Mouse (Mus musculus) layer of hippocampus, adult 9-11 months (tissue): ENCODE results near the gene Bspry.

Source experiments
- DNase-seq: peaks from one replicate; pipeline ENCODE4 v3.0.0; 2022

The Bspry gene

DNA sequence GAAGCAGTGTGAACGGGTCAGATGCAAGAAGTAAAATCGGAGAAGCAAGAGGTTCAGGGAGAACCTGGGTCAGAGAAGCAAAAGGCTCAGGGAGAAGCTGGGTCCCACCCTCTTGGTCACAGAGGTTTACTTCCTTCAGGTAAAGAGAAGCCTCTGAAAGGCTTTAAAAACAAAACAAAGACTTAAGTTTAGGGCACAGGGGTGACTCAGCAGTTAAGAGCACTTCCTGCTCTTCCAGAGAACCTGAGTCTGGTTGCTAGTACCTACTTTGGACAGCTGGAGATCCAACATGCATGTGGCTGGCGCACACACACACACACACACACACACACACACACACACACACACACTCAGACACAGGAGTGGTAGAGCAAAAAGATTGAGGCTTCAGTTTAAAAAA lies 5.1 kb downstream of the Bspry start:
- DNase-seq, result no peak

GRCm38 (mm10) chr4:62485450-62486161 lies 5.8 kb downstream of the Bspry start:
- DNase-seq, result no peak

DNA sequence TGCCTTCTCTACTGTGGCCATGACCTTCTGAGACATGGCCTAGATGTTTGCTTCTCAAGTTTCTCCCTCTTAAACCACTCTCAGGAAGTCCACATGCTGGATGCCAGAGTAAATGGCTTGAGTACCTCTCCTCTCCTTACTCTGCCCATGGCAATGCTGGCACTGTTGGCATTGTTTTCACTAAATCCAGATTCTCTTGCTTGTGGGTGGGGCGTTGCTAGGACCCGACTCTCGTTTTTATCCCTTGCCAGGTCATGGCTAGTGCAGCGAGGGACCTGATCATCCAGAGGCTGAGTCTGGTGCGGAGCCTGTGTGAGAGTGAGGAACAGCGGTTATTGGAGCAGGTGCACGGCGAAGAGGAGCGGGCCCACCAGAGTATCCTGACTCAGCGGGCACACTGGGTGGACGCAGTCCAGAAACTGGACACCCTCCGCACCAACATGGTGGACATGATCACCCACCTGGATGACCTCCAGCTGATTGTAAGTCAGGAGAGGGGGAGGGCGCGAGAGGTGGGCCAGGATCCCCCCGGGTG lies 6.4 kb downstream of the Bspry start:
- DNase-seq, result no peak

- DNase-seq, result no peak
Measured at GRCm38 (mm10) chr4:62487172-62487571, 7.3 kb downstream of the Bspry start.

DNA sequence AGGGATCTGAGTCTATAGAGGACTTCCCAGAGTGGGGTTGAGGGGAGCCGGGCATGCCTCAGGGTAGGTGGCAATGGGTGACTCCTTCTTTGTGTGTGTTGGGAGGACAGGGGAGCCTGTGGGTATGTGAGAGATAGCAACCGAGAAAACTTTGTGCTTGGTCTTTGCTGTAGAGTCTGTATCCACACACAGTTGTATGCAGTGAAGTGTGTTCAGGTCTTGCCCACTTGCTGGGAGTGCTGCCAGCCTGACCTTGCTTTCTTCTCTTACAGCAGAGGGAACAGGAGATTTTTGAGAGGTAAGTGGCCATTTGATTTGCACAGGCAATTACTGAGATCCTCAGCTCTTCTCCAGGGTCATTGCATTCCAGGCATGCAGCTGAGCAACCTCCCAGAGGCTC lies 8.1 kb downstream of the Bspry start:
- DNase-seq, result no peak

DNA sequence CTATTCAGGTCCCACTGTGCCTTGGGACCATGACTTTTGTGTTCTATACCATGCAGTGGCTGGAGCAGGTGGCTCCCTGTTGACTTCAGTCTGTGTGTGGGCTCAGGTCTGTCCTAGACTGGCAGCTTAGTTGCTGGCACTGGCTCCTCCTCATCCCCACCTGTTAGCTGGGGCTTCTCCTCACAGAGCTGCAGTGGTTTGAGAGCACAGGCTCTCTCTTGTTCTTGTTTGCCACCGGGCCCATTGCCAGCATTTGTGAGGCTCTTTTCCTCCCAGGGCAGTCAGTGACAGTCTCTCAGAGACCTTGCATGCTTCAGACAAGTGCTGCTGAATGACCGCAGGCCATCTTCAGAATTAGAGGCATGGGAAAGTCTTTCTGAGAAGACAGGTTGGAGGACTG lies 12.8 kb downstream of the Bspry start:
- peak; percentile 60 for DNase-seq

DNA sequence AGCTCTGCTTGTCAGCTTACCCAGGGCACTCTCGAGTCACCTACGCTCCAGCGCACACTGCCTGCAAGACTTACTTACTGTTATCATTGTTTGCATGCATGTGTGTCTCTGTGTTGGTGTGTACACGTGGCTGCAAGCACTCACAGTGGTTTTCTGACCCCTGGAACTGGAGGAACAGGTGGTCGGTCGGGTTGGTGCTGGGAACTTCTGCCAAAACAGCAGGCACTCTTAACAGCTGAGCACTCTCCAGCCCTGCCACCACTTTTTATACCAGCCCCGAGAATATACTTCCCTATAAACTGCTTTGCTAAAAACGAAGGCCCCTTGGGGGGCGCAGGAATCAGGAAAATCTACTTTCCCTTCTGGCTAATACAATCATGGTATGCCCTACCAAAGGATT lies 14.4 kb downstream of the Bspry start:
- DNase-seq, result no peak

- DNase-seq, result no peak
Measured at GRCm38 (mm10) chr4:62495946-62496345, 16.1 kb downstream of the Bspry start.

- peak; percentile 65 for DNase-seq
Measured at GRCm38 (mm10) chr4:62496815-62497214, 17.0 kb downstream of the Bspry start.

DNA sequence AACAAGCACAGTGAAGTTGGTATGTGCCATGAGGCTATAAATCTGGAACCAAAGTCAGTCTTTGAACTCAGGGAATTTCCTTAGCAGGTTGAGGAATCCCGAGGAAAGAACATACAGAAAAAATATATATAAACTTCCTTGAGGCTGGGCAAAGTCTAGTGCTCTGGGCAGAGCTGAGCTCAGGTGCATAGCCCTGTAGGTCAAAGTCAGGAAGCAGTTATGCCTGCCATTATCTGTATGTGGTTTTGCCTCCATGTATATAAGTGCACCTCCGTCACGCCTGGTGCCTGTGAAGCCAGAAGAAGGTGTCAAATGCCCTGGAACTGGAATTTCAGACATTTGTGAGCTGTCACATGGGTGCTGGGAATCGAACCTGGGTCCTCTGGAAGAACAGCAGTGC lies 20.9 kb downstream of the Bspry start:
- no peak for DNase-seq

DNA sequence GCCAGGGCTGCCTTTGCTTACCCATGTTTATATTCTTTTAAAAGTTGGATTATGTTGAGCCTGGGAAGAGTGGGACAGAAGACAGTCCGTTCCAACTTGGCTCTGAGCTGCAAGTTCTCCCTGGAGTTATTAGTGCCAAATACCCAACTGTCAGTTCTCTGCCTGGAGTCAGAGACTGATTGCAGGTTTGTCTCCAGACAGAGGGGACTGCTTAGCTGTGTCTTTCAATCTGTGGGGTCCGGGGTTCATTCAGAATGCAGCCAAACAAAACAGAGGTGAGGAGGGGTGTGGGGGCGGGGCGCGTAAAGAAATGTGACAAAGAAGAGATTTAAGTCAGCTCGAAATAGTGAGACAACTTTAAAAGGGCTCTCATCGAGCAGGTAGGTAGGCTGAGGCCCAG lies 21.7 kb downstream of the Bspry start:
- DNase-seq, result no peak

DNA sequence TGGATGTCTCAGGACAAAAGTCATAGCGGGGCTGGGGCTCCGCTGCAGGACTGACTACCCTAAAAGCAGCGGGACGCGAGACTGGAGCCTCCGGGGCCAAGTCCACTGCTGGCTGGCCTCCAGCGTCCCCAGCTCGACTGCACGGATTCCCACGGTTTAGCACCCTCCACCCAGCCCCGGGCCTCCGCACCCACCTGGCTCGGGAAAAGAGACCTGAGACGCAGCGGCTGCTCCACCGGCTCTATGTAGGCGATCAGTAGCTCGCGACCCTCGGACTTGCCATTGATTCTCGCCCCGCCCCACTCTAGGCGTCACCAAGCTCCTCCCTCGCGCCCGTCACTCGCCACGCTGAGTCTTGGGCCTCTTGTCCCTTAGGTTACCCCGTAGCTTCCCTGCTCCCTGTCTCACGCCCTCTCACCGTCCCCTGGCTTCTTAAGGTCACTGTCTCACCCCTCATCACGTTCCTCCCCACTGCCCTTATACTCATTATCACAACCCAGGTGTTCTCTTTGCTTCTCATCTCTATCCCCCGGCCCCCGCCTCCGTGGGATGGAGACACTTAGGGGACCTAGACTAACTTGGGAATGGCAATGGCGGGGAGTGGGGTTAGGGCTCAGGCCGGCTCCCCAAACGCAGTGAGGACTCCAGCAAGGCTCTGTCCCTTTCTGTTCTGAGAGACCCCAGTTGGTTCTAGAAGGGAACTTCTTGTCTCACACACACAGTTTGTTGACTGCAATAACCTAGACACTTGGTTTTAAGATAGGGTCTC lies 22.3 kb downstream of the Bspry start:
- peak; percentile 92 for DNase-seq

DNA sequence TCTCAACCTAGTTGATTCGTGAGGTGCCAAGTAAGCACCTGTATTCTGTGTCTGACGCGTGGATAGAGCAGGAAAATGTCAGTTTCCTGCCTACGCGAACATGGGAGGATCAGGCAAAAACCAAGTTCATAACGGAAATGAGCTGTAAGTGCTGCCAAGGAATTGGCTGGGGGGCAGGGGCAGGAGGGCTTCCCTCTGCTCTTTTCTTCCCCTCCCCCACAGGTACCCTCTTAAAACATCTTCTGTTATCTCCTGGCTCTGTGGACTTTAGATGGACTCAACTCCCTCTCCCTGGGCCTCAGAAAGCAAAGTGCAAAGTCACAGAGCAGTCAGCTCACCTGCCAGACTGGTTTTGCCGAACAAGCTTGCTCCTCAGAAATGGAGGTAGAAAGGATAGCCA lies 23.1 kb downstream of the Bspry start:
- no peak for DNase-seq

DNA sequence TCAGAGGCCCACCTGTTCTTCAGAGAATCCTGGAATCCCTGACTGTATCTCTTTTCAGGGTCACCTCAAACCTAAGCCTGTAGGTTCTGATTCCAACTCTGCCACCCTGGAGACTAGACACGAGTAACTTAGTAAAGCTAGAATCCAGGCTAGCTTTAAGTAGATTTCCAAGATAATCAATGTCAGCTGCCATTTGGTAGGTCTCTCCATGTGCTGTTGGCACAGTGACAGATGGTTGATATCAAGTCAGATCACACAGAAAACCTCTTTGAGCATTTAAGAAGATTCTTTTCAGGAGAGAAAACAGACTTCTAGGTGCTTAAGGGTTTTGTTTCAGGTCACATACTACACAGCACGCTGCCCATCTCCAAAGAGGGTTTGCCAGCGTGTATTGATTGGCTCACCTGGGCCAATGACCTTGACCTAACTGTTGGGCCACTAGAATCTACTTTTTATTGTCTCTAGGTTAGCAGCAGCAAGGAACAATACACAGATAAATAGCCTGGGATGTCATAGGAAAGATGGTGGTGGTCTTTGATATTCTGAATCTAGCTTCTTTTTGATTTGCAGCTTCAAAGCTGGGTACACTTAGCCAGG lies 23.6 kb downstream of the Bspry start, which contains the start of gene Hdhd3:
Gene Hdhd3, minus strand, starts transcription at position 94 of the 597 bp plus-strand sequence.
- no peak for DNase-seq

DNA sequence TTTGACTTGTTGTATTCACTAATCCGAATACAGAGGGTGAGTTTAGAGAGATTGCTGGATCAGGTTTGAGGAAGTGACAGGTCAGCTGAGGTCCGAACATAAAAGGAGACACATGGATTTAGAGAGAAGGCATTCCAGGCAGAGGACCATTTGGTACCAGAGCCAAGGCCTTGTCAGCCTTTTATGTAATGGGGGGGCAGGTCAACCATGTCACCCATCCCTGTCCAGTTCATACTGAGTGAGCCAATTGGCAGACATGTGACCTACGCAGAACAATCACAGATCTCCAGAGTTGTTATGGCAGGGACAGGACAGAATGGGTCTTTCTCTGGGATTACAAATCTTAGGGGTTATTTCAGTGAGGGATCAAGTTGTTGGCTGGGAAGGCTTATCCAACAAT lies 26.1 kb downstream of the Bspry start:
- no peak for DNase-seq

- DNase-seq, result no peak
Measured at GRCm38 (mm10) chr4:62506798-62507197, 26.9 kb downstream of the Bspry start.

DNA sequence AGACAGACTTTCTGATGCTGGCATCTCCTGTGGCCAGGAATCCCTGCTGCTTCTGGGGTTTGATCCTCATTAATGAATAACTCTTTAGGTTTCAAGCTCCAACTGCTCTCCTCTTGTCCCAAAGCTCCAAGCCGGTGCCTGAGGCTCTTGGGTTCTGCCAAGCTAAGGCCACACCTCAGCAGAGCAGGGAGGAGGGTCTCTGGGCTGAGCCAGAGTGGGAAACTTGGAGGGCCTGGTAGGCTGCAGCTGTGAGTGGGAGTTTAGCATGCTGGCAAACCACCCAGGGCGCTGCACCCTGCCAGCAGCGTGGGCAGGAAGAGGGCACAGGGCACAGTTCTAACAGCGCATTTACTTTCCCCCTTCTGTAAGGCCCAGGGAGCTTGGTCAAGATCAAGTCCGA lies 29.0 kb downstream of the Bspry start:
- DNase-seq, result no peak

DNA sequence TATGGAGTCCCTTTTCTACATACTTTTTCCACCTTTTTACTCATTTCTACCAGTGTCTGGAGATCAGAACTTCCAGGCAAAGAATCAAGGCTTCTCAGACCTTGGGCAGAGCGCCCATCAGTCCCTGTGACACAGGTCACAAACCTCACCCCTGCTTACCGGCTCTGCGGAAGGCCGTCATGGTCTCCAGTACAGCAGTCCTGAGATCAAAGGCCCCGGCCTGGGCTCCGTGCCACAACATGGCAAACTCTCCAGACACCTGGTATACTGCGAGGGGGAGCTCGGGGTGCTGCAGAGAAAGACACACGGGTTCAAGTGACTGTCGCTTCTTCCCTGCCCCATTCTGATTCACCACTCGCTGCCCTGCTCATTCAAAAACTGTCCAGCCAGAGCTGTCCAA lies 30.1 kb downstream of the Bspry start:
- DNase-seq, result no peak

- no peak for DNase-seq
Measured at GRCm38 (mm10) chr4:62513998-62514506, 34.2 kb downstream of the Bspry start.

DNA sequence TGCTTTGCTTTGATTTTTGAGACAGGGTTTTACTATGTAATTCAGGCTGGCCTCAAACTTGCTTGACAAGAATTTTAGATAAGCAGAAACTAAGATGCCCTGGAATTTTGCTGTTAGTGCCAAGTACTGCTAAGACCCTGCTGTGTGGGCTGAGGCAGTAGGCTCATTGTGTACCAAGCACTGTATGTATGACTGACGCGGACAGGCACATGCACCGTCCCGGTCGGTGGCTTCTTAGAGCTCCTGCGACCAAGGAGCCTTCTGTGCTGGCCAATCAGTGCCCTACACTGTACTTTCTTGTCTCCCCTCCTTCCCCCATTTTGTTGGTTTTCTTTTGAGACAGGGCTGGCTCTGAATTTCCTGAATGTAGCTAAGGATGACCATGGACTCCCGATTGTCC lies 35.1 kb downstream of the Bspry start:
- DNase-seq, result no peak

- no peak for DNase-seq
Measured at GRCm38 (mm10) chr4:62515490-62515889, 35.6 kb downstream of the Bspry start.

DNA sequence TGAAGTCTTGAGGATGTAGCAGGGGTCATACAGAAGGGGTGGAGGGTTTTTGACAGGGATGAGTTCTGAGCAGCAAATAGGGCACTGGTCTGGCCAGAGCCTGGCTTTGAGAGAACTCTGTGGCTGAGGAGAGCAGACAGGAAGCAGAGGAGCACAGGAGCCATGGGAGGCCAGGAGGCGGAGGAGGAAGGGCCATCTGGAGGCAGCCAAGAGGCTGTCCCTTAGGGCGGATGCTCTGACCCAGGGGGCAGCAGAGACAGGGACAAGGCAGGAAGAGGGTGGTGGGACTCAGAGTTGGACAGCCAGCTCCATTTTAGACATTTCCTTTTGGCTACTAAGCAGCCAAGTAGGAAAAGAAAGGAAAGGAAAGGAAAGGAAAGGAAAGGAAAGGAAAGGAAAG lies 36.2 kb downstream of the Bspry start:
- DNase-seq, result no peak

DNA sequence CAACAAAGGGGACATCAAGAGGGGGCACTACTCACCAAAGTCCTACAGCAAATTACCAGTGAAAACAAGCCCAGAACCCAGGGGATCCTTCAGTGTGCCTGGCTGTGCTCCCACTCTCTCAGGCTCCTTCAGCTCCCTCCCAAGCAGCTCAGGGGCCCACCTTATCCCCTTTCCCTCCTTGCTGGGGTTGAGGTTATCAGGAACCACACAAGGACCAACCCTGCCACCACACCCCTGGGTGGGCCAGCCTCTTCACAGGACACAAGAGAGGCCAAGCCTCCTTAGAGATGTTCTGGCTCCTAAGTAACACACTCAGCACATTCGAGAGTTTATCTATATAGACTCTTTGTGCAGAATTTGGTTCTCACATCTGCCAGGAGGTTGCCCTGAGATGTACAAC lies 36.7 kb downstream of the Bspry start:
- no peak for DNase-seq

DNA sequence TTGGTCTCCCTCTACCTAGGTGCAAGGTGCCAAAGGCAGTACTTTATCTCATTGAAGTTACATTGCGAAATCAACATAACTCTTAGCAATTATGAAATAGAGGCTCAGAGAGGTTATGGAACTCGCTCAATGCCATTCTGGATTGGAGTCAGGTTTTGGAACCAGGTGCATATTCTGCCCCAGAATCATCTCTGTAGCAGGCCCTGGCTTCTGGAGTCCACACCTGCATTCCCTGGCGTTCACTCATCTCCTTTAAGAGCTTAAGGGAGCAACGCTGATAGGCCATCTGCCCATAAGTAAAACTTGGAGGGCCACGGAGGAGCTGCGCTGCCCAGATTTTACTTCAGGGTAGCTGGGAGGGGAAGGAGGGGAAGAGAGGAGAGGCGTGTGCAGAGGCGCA lies 37.2 kb downstream of the Bspry start:
- DNase-seq, result no peak
